Mouse (Mus musculus) forebrain, embryonic 11.5 days (tissue): ENCODE data around the gene Nif3l1. TPM values are rescaled to one million over a fixed set of nuclear protein-coding genes. Genes with fewer than 3 reads are reported as not detected.
A peak's percentile ranks its signal among the peaks of the same experiment; 100 is the strongest.

Source experiments
- ATAC-seq: fragments of 200-750 bp; cut with Nextera tagmentation; replicated peaks from 2 replicates; pipeline ENCODE4 v1.8.0; 2017; ENCODE audit warnings: moderate TSS enrichment; ENCODE audit not compliant: low FRiP score
- DNase-seq: peaks from one replicate; pipeline ENCODE4 v3.0.0-alpha.2; 2017; ENCODE audit warnings: low spot score
- H3K27ac ChIP-seq: fragments of 300-500 bp; sonication (generic); 2 replicates; pipeline ENCODE4 v1.5.1; 2014; ENCODE audit warnings: low read depth, low read length
- H3K27me3 ChIP-seq: fragments of 300-500 bp; sonication (generic); 2 replicates; pipeline ENCODE4 v1.6.1; 2014; ENCODE audit warnings: mild to moderate bottlenecking, low read length, mixed read lengths; ENCODE audit not compliant: control insufficient read depth, insufficient read depth
- H3K36me3 ChIP-seq: fragments of 300-500 bp; sonication (generic); 2 replicates; pipeline ENCODE4 v1.6.1; 2014; ENCODE audit warnings: mild to moderate bottlenecking, low read length, moderate library complexity, mixed read lengths; ENCODE audit not compliant: control insufficient read depth, insufficient read depth
- H3K4me1 ChIP-seq: fragments of 300-500 bp; sonication (generic); replicated peaks from 2 replicates; pipeline ENCODE4 v1.6.1; 2014; ENCODE audit warnings: low read length, mixed read lengths; ENCODE audit not compliant: control insufficient read depth, insufficient read depth
- H3K4me2 ChIP-seq: fragments of 300-500 bp; sonication (generic); 2 replicates; pipeline ENCODE4 v1.6.1; 2014; ENCODE audit warnings: low read depth, mild to moderate bottlenecking, low read length, moderate library complexity, mixed read lengths; ENCODE audit not compliant: severe bottlenecking
- H3K4me3 ChIP-seq: fragments of 300-500 bp; sonication (generic); 2 replicates; pipeline ENCODE4 v1.5.1; 2014; ENCODE audit warnings: low read depth, low read length
- H3K9ac ChIP-seq: fragments of 300-500 bp; sonication (generic); 2 replicates; pipeline ENCODE4 v1.6.1; 2014; ENCODE audit warnings: low read length
- H3K9me3 ChIP-seq: fragments of 300-500 bp; sonication (generic); 2 replicates; pipeline ENCODE4 v1.6.1; 2016; ENCODE audit warnings: low read length, mixed read lengths; ENCODE audit not compliant: control insufficient read depth
- WGBS: fragments of 180-500 bp; shearing (Covaris S2); extraction: QIAGEN DNeasy Blood & Tissue Kit; methylation state at CpG from one replicate; pipeline ENCODE4 v1.1.7; 2014; 5-methylcytosine and 5-hydroxymethylcytosine counted together
- polyA plus RNA-seq: library from polyadenylated mRNA; unstranded; fragments of >200 nt; fragmentation: Nextera tagmentation; extraction: Ambion mirVana; gene quantifications from 2 replicates; pipeline ENCODE4 v1.2.1, GENCODE M21; 2014

Nif3l1 gene
- polyA plus RNA-seq, 1 experiment from 2014 or later, result 66.6 TPM

GRCm38 (mm10) chr1:58423371-58424248, 21.3 kb upstream of the Nif3l1 start, which contains the start of gene Clk1:
Gene Clk1 (minus strand): TSS chr1:58424066.
- peak within 1 kb of the TSS; percentile 71 for H3K4me2 ChIP-seq
- peak; percentile 95 for DNase-seq
- H3K27me3 ChIP-seq, result no peaks in the 10 kb centered on the region
- H3K9ac ChIP-seq, result peak within 1 kb of the TSS; percentile 95
- peak within 1 kb of the TSS; percentile 75 for H3K4me3 ChIP-seq
- WGBS, result under 1% methylated on average over 79 of the region's 79 CpGs
- H3K36me3 ChIP-seq, result peaks cover 10% of the 10 kb centered on the region; the same call in 1 of the 2 replicates
- no peaks in the 10 kb centered on the region for H3K9me3 ChIP-seq
- peak; percentile 94 for ATAC-seq
- no peaks in the 10 kb centered on the region; the same call in 1 of the 2 replicates for H3K4me1 ChIP-seq
- H3K27ac ChIP-seq, result peak within 1 kb of the TSS; percentile 92

- Histone ChIP-seq H3K27me3 (no peaks in the 10 kb centered on the region), H3K9me3 (no peaks in the 10 kb centered on the region), H3K9ac (no peak overlapping the region), H3K27ac (no peak overlapping the region), H3K4me3 (no peak overlapping the region), H3K4me2 (no peak overlapping the region), H3K4me1 (no peaks in the 10 kb centered on the region; the same call in 1 of the 2 replicates), H3K36me3 (peaks cover 6% of the 10 kb centered on the region; the same call in 1 of the 2 replicates)
- DNase-seq (no peak), ATAC-seq (0 out of 2 replicates have a peak, but pooled peaks have one; percentile 25)
- WGBS, result 82% methylated on average over 3 of the region's 3 CpGs
Measured at GRCm38 (mm10) chr1:58424551-58424950, 20.4 kb upstream of the Nif3l1 start.

GRCm38 (mm10) chr1:58444691-58445090, 260 bp upstream of the Nif3l1 start:
- H3K27me3 ChIP-seq, result no peaks in the 10 kb centered on the region
- H3K4me3 ChIP-seq, result peak overlapping the region; percentile 41
- 15% methylated on average over 10 of the region's 10 CpGs for WGBS
- no peaks in the 10 kb centered on the region for H3K9me3 ChIP-seq
- H3K9ac ChIP-seq, result peak overlapping the region; percentile 82
- no peak for DNase-seq
- peaks cover 7% of the 10 kb centered on the region; the same call in 1 of the 2 replicates for H3K4me1 ChIP-seq
- peak overlapping the region; percentile 67 for H3K4me2 ChIP-seq
- H3K36me3 ChIP-seq, result peaks cover 4% of the 10 kb centered on the region; the same call in 1 of the 2 replicates
- H3K27ac ChIP-seq, result peak overlapping the region; percentile 55; the same call in 1 of the 2 replicates
- ATAC-seq, result 0 out of 2 replicates have a peak, but pooled peaks have one; percentile 26

GRCm38 (mm10) chr1:58445861-58446260, 910 bp downstream of the Nif3l1 start:
- Histone ChIP-seq H3K4me3 (peak overlapping the region; percentile 41), H3K36me3 (peaks cover 4% of the 10 kb centered on the region; the same call in 1 of the 2 replicates)
- WGBS, result 14% methylated on average over 11 of the region's 11 CpGs

GRCm38 (mm10) chr1:58447766-58448165, 2.8 kb downstream of the Nif3l1 start:
- no peak for ATAC-seq
- H3K36me3 ChIP-seq, result peaks cover 8% of the 10 kb centered on the region; the same call in 1 of the 2 replicates

More at GRCm38 (mm10) chr1:58445861-58446260, 910 bp downstream of the Nif3l1 start:
- Histone ChIP-seq H3K27ac (peak overlapping the region; percentile 55; the same call in 1 of the 2 replicates), H3K9ac (peak overlapping the region; percentile 82), H3K27me3 (no peaks in the 10 kb centered on the region), H3K4me1 (peaks cover 7% of the 10 kb centered on the region; the same call in 1 of the 2 replicates), H3K9me3 (no peaks in the 10 kb centered on the region), H3K4me2 (peak overlapping the region; percentile 67)
- DNase-seq (no peak), ATAC-seq (0 out of 2 replicates have a peak, but pooled peaks have one; percentile 22)

GRCm38 (mm10) chr1:58448396-58448795, 3.4 kb downstream of the Nif3l1 start:
- Histone ChIP-seq H3K4me1 (peaks cover 7% of the 10 kb centered on the region; the same call in 1 of the 2 replicates), H3K27ac (no peak overlapping the region), H3K36me3 (peaks cover 11% of the 10 kb centered on the region; the same call in 1 of the 2 replicates), H3K4me2 (no peak overlapping the region), H3K27me3 (no peaks in the 10 kb centered on the region), H3K9me3 (no peaks in the 10 kb centered on the region), H3K4me3 (no peak overlapping the region), H3K9ac (no peak overlapping the region)
- WGBS, result 91% methylated on average over 7 of the region's 7 CpGs
- ATAC-seq, result no peak
- DNase-seq, result no peak

More at GRCm38 (mm10) chr1:58447766-58448165, 2.8 kb downstream of the Nif3l1 start:
- WGBS, result 97% methylated on average over 7 of the region's 7 CpGs
- no peak overlapping the region for H3K9ac ChIP-seq
- H3K9me3 ChIP-seq, result no peaks in the 10 kb centered on the region
- peaks cover 7% of the 10 kb centered on the region; the same call in 1 of the 2 replicates for H3K4me1 ChIP-seq
- no peak for DNase-seq
- no peak overlapping the region for H3K27ac ChIP-seq
- H3K4me2 ChIP-seq, result no peak overlapping the region
- H3K27me3 ChIP-seq, result no peaks in the 10 kb centered on the region
- no peak overlapping the region for H3K4me3 ChIP-seq

- peaks cover 10% of the 10 kb centered on the region; the same call in 1 of the 2 replicates for H3K36me3 ChIP-seq
- ATAC-seq (no peak), DNase-seq (no peak)
- no peak overlapping the region for H3K4me3 ChIP-seq
- H3K27me3 ChIP-seq, result no peaks in the 10 kb centered on the region
- no peaks in the 10 kb centered on the region for H3K4me1 ChIP-seq
- H3K4me2 ChIP-seq, result no peak overlapping the region
- H3K27ac ChIP-seq, result no peak overlapping the region
- WGBS, result 90% methylated on average over 6 of the region's 6 CpGs
- no peak overlapping the region for H3K9ac ChIP-seq
- H3K9me3 ChIP-seq, result no peaks in the 10 kb centered on the region
Measured at GRCm38 (mm10) chr1:58454316-58454715, 9.4 kb downstream of the Nif3l1 start.

- H3K4me1 ChIP-seq, result no peaks in the 10 kb centered on the region
- H3K36me3 ChIP-seq, result peaks cover 13% of the 10 kb centered on the region; the same call in 1 of the 2 replicates
- no peak for DNase-seq
- H3K9me3 ChIP-seq, result no peaks in the 10 kb centered on the region
- H3K27me3 ChIP-seq, result no peaks in the 10 kb centered on the region
- H3K27ac ChIP-seq, result no peak overlapping the region
- no peak overlapping the region for H3K4me3 ChIP-seq
- ATAC-seq, result no peak
- no peak overlapping the region for H3K4me2 ChIP-seq
- H3K9ac ChIP-seq, result no peak overlapping the region
- 92% methylated on average over 5 of the region's 5 CpGs for WGBS
Measured at GRCm38 (mm10) chr1:58458175-58458574, 13.2 kb downstream of the Nif3l1 start.
